In the genomic region with DNA sequence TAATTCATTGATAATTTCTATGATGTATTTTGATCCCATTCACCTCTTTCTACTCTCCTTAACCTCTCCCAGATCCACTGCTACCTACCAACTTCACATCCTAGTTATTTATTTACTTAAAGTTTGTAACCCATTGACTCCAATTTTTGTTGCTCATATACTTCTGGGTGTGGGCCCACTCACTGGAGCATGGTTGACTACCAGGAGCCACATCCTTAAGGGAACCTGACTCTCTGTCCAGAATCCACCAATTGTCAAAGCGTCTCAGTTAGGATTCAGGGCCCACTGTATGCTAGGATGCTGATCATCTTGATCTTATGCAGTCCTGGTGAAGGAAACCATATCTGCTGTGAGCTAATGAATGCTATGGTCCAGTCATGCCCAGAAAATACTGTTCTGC, we compare ENCODE assay signal across 23 mouse cellular contexts. TPM values are rescaled to one million over a fixed set of nuclear protein-coding genes. Genes with fewer than 3 reads are reported as not detected.
"Had no signal": no experiment of that assay in that cellular context is flagged by ENCODE, and none has a peak within 500 bp of the region (broad histone marks: within the 10 kb centered on the region; RNA-seq: fewer than 3 reads in every experiment).

No protein-coding gene starts in this region.

- H3K9me3 ChIP-seq: heart, embryonic 13.5 days; heart, embryonic 15.5 days; hindbrain, embryonic 13.5 days; hindbrain, embryonic 15.5 days; limb, embryonic 13.5 days; limb, embryonic 15.5 days; liver, embryonic 12.5 days had no signal

- DNase-seq: forebrain, postnatal 0 days; gastrocnemius, postnatal 14 days; gastrocnemius, postnatal 36 days; heart, adult 18-20 months; heart, postnatal 14 days; heart, postnatal 36 days; kidney, adult 11 months; kidney, postnatal 25 days; layer of hippocampus, adult 9-11 months; layer of hippocampus, postnatal 36 days; left cerebral cortex, postnatal 4 days had no signal

- H3K4me2 ChIP-seq: heart, embryonic 13.5 days; heart, embryonic 15.5 days; hindbrain, embryonic 13.5 days; hindbrain, embryonic 15.5 days; limb, embryonic 13.5 days; limb, embryonic 15.5 days; liver, embryonic 12.5 days had no signal

- H3K4me3 ChIP-seq: heart, embryonic 13.5 days; heart, embryonic 15.5 days; hindbrain, embryonic 13.5 days; hindbrain, embryonic 15.5 days; limb, embryonic 13.5 days; limb, embryonic 15.5 days; liver, embryonic 12.5 days had no signal

- H3K27me3 ChIP-seq: heart, embryonic 13.5 days; heart, embryonic 15.5 days; hindbrain, embryonic 13.5 days; hindbrain, embryonic 15.5 days; limb, embryonic 13.5 days; limb, embryonic 15.5 days; liver, embryonic 12.5 days had no signal

- H3K36me3 ChIP-seq: heart, embryonic 13.5 days; heart, embryonic 15.5 days; hindbrain, embryonic 13.5 days; hindbrain, embryonic 15.5 days; limb, embryonic 13.5 days; limb, embryonic 15.5 days; liver, embryonic 12.5 days had no signal

- H3K9ac ChIP-seq: forebrain, postnatal 0 days; heart, embryonic 13.5 days; heart, embryonic 15.5 days; hindbrain, embryonic 13.5 days; hindbrain, embryonic 15.5 days; limb, embryonic 13.5 days; limb, embryonic 15.5 days; liver, embryonic 12.5 days; liver, embryonic 14.5 days had no signal

- H3K27ac ChIP-seq: heart, embryonic 13.5 days; heart, embryonic 15.5 days; hindbrain, embryonic 13.5 days; hindbrain, embryonic 15.5 days; hindbrain, postnatal 0 days; kidney, postnatal 0 days; limb, embryonic 13.5 days; limb, embryonic 15.5 days; liver, embryonic 12.5 days; liver, embryonic 14.5 days had no signal

- ATAC-seq: forebrain, postnatal 0 days; hindbrain, postnatal 0 days; intestine, embryonic 16.5 days; liver, embryonic 12.5 days had no signal

- H3K4me1 ChIP-seq: heart, embryonic 13.5 days; heart, embryonic 15.5 days; hindbrain, embryonic 13.5 days; hindbrain, embryonic 15.5 days; limb, embryonic 13.5 days; limb, embryonic 15.5 days; liver, embryonic 12.5 days had no signal

RNA-seq across cellular contexts. Expression of gene Aldh1a3, which starts 35.8 kb away (rescaled TPM):
- total RNA-seq: hematopoietic stem cell, adult 5-6 weeks had no signal
